Mouse (Mus musculus): ENCODE measurements around the gene Vwa8. TPM values are rescaled to one million over a fixed set of nuclear protein-coding genes. Genes with fewer than 3 reads are reported as not detected.

Gene Vwa8
- polyA plus RNA-seq, 1 experiment from 2014 or later, result 22.7 TPM

GRCm38 (mm10) chr14:79242386-79242720 lies 393.5 kb downstream of the Vwa8 start:
- peaks cover 22% of the 10 kb centered on the region for H3K4me1 ChIP-seq (replicated peaks)
- H3K4me3 ChIP-seq, result no peak overlapping the region
- H3K9me3 ChIP-seq (replicated peaks), result no peaks in the 10 kb centered on the region; the same call in 1 of the 2 replicates
- no peak overlapping the region for H3K27ac ChIP-seq (ENCODE audit: poor library complexity, severe bottlenecking)
- no peak overlapping the region for H3K4me2 ChIP-seq
- no peaks in the 10 kb centered on the region for H3K36me3 ChIP-seq
- H3K27me3 ChIP-seq (replicated peaks), result peaks cover 15% of the 10 kb centered on the region
- ATAC-seq (ENCODE audit: insufficient number of reproducible peaks, low FRiP score), result no peak
- no peak overlapping the region for H3K9ac ChIP-seq

DNA sequence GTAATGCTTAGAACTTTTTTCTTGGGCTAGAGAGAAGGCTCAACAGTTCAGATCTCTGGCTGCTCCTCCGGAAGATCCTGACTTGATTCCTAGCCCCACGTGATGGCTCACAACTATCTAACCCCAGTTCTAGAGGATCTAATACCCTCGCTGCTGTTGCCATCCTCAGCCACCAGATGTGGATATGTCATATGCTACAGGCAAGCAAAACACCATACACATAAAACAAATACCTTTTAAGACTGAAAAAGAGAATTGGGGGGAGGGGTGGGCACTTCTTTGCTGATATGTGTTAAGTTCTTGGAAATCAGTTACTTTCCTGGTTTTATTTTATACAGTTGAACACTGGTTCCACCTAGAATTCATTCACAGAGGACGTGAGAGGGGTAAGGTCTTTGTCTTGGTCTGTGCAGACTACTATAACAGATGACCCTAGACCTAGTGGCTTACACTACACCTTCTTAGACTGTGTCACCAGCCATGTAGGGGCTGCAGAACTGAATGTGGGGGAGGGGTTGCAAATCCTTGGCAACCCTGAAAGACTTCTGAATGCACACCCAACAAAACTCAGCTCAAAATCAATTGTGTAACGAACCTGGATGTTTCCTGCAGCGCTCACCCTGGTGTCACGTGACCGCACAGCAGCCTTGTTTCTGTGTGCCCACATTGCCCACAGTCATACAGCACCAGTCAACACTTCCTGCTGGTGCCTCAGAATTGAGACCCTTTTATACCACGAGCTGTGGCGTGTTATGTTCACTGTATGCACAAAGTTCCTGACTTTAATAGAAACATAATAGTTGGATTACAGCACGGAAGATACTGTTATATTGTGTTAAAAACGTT lies 394.4 kb downstream of the Vwa8 start:
- H3K4me2 ChIP-seq, result no peak overlapping the region
- no peaks in the 10 kb centered on the region for H3K36me3 ChIP-seq
- no peak overlapping the region for H3K27ac ChIP-seq (ENCODE audit: poor library complexity, severe bottlenecking)
- ATAC-seq (ENCODE audit: insufficient number of reproducible peaks, low FRiP score), result no peak
- H3K9me3 ChIP-seq (replicated peaks), result no peaks in the 10 kb centered on the region; the same call in 1 of the 2 replicates
- H3K4me3 ChIP-seq, result no peak overlapping the region
- 79% methylated on average over 12 of the region's 12 CpGs for WGBS
- peaks cover 26% of the 10 kb centered on the region for H3K4me1 ChIP-seq (replicated peaks)
- H3K9ac ChIP-seq, result no peak overlapping the region
- peaks cover 16% of the 10 kb centered on the region for H3K27me3 ChIP-seq (replicated peaks)

GRCm38 (mm10) chr14:79244571-79244970 lies 395.7 kb downstream of the Vwa8 start:
- Histone ChIP-seq H3K9ac (no peak overlapping the region), H3K36me3 (no peaks in the 10 kb centered on the region), H3K9me3 (replicated peaks) (no peaks in the 10 kb centered on the region; the same call in 1 of the 2 replicates), H3K27me3 (replicated peaks) (peaks cover 16% of the 10 kb centered on the region), H3K4me3 (no peak overlapping the region), H3K4me2 (no peak overlapping the region), H3K27ac (ENCODE audit: poor library complexity, severe bottlenecking) (no peak overlapping the region), H3K4me1 (replicated peaks) (peaks cover 28% of the 10 kb centered on the region)
- no peak for ATAC-seq (ENCODE audit: insufficient number of reproducible peaks, low FRiP score)
- WGBS, result 64% methylated on average over 3 of the region's 3 CpGs

- Histone ChIP-seq H3K27ac (ENCODE audit: poor library complexity, severe bottlenecking) (no peak overlapping the region), H3K4me1 (replicated peaks) (peaks cover 17% of the 10 kb centered on the region), H3K4me2 (no peak overlapping the region), H3K9me3 (replicated peaks) (no peaks in the 10 kb centered on the region), H3K9ac (no peak overlapping the region), H3K27me3 (replicated peaks) (peaks cover 25% of the 10 kb centered on the region), H3K36me3 (no peaks in the 10 kb centered on the region), H3K4me3 (no peak overlapping the region)
- ATAC-seq (ENCODE audit: insufficient number of reproducible peaks, low FRiP score), result no peak
- whole genome bisulfite sequencing, result 74% methylated on average over 5 of the region's 5 CpGs
Measured at GRCm38 (mm10) chr14:79251727-79252285, 403.0 kb downstream of the Vwa8 start.

Other genes starting within 250 kb of the Vwa8 start
- gene Dgkh, start 116.3 kb upstream of the Vwa8 start, polyA plus RNA-seq (2016; fragmentation: Nextera tagmentation; extraction: Ambion mirVana), result 2.5 and 2.8 TPM in 2 replicates

Data from heart, embryonic 12.5 days (tissue).